Mouse (Mus musculus): Measurements from ENCODE around the gene Slc38a3. TPM values are rescaled to one million over a fixed set of nuclear protein-coding genes. Genes with fewer than 3 reads are reported as not detected.

Gene Slc38a3
- total and polyA plus RNA-seq, 2 experiments from 2014 or later, result 4.0 to 16.9 TPM

DNA sequence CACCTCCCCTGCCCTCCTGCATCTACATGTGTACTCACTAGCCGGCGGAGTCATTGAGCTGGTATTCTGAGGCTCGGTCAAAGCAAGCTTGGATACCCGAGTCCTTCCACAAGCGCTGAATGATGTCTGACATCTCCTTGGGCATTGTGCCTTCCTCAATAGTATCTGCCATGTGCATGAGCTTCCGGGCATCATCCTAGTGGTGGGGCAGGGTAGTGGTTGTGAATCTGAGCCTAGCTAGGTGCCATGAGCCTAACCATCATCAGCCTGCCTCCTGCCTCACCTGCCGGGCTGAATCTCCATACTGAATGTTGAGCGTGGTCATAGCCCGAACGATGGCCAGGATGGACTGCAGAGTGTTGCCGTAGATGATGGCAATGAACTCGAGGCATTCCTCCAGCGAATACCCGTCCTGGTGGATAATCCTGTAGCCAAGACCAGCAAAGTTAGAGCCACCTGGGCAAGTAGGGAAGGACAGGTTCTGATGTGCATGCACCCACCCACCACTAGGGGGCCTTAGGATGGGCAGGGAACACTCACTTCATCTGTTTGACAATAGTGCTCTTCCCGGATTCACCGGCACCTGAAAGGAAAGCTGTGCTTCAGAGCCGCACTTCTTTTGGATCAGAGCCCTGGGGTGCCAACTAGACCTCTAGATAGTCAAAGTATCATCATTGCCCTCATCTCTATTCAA is 7.9 kb upstream of the Slc38a3 start:
- 22% methylated on average over 17 of the region's 17 CpGs for WGBS
- Histone ChIP-seq H3K27ac (ENCODE audit: low read depth) (no peak overlapping the region), H3K4me2 (ENCODE audit: low read depth, low read length) (no peak overlapping the region), H3K9me3 (replicated peaks; ENCODE audit: control insufficient read depth, low read length) (no peaks in the 10 kb centered on the region), H3K36me3 (replicated peaks; ENCODE audit: control insufficient read depth, insufficient read depth, low read length) (no peaks in the 10 kb centered on the region), H3K4me3 (ENCODE audit: low read depth, low read length) (no peak overlapping the region), H3K4me1 (ENCODE audit: control insufficient read depth, insufficient read depth) (peaks cover 4% of the 10 kb centered on the region; the same call in 1 of the 2 replicates), H3K9ac (replicated peaks; ENCODE audit: low read depth, low read length) (no peak overlapping the region), H3K27me3 (ENCODE audit: control insufficient read depth, insufficient read depth, low read length) (peaks cover 34% of the 10 kb centered on the region)
- TF ChIP-seq CTCF (IDR thresholded peaks at IDR 0.05; ENCODE audit: low read depth) (peak; percentile 68), EP300 (IDR thresholded peaks at IDR 0.05; ENCODE audit: low read depth) (no peak)
- ATAC-seq (ENCODE audit: insufficient read depth, low read depth), result no peak
- DNase-seq (ENCODE audit: low spot score), result no peak

GRCm38 (mm10) chr9:107676302-107676701 is 7.0 kb upstream of the Slc38a3 start:
- under 1% methylated on average over 25 of the region's 25 CpGs for WGBS
- H3K9me3 ChIP-seq (replicated peaks; ENCODE audit: control insufficient read depth, low read length), result no peaks in the 10 kb centered on the region
- ATAC-seq (ENCODE audit: insufficient read depth, low read depth), result peak; percentile 7; the same call in 1 of the 2 replicates
- peak overlapping the region; percentile 56 for H3K4me2 ChIP-seq (ENCODE audit: low read depth, low read length)
- peak overlapping the region; percentile 24 for H3K4me3 ChIP-seq (ENCODE audit: low read depth, low read length)
- DNase-seq (ENCODE audit: low spot score), result no peak
- H3K4me1 ChIP-seq (ENCODE audit: control insufficient read depth, insufficient read depth), result peaks cover 4% of the 10 kb centered on the region; the same call in 1 of the 2 replicates
- H3K27me3 ChIP-seq (ENCODE audit: control insufficient read depth, insufficient read depth, low read length), result peaks cover 34% of the 10 kb centered on the region
- no peaks in the 10 kb centered on the region for H3K36me3 ChIP-seq (replicated peaks; ENCODE audit: control insufficient read depth, insufficient read depth, low read length)
- TF ChIP-seq EP300 (IDR thresholded peaks at IDR 0.05; ENCODE audit: low read depth), result no peak
- no peak for TF ChIP-seq CTCF (IDR thresholded peaks at IDR 0.05; ENCODE audit: low read depth)
- H3K9ac ChIP-seq (replicated peaks; ENCODE audit: low read depth, low read length), result no peak overlapping the region
- H3K27ac ChIP-seq (ENCODE audit: low read depth), result no peak overlapping the region

GRCm38 (mm10) chr9:107675671-107676301 is 6.5 kb upstream of the Slc38a3 start:
- Histone ChIP-seq H3K4me1 (ENCODE audit: control insufficient read depth, insufficient read depth) (peaks cover 4% of the 10 kb centered on the region; the same call in 1 of the 2 replicates), H3K27me3 (ENCODE audit: control insufficient read depth, insufficient read depth, low read length) (peaks cover 34% of the 10 kb centered on the region), H3K9ac (replicated peaks; ENCODE audit: low read depth, low read length) (no peak overlapping the region), H3K27ac (ENCODE audit: low read depth) (no peak overlapping the region), H3K36me3 (replicated peaks; ENCODE audit: control insufficient read depth, insufficient read depth, low read length) (no peaks in the 10 kb centered on the region), H3K4me3 (ENCODE audit: low read depth, low read length) (peak overlapping the region; percentile 24), H3K4me2 (ENCODE audit: low read depth, low read length) (peak overlapping the region; percentile 56), H3K9me3 (replicated peaks; ENCODE audit: control insufficient read depth, low read length) (no peaks in the 10 kb centered on the region)
- DNase-seq (ENCODE audit: low spot score), result peak; percentile 69
- WGBS, result under 1% methylated on average over 39 of the region's 39 CpGs
- peak; percentile 84 for TF ChIP-seq CTCF (IDR thresholded peaks at IDR 0.05; ENCODE audit: low read depth)
- no peak for TF ChIP-seq EP300 (IDR thresholded peaks at IDR 0.05; ENCODE audit: low read depth)
- ATAC-seq (ENCODE audit: insufficient read depth, low read depth), result peak; percentile 74

GRCm38 (mm10) chr9:107674609-107675429 is 5.5 kb upstream of the Slc38a3 start:
- H3K36me3 ChIP-seq (replicated peaks; ENCODE audit: control insufficient read depth, insufficient read depth, low read length), result no peaks in the 10 kb centered on the region
- DNase-seq (ENCODE audit: low spot score), result no peak
- no peak overlapping the region for H3K4me3 ChIP-seq (ENCODE audit: low read depth, low read length)
- peaks cover 4% of the 10 kb centered on the region; the same call in 1 of the 2 replicates for H3K4me1 ChIP-seq (ENCODE audit: control insufficient read depth, insufficient read depth)
- no peaks in the 10 kb centered on the region for H3K9me3 ChIP-seq (replicated peaks; ENCODE audit: control insufficient read depth, low read length)
- no peak overlapping the region for H3K4me2 ChIP-seq (ENCODE audit: low read depth, low read length)
- WGBS, result 61% methylated on average over 9 of the region's 9 CpGs
- H3K9ac ChIP-seq (replicated peaks; ENCODE audit: low read depth, low read length), result no peak overlapping the region
- TF ChIP-seq CTCF (IDR thresholded peaks at IDR 0.05; ENCODE audit: low read depth) (no peak), EP300 (IDR thresholded peaks at IDR 0.05; ENCODE audit: low read depth) (no peak)
- peaks cover 34% of the 10 kb centered on the region for H3K27me3 ChIP-seq (ENCODE audit: control insufficient read depth, insufficient read depth, low read length)
- H3K27ac ChIP-seq (ENCODE audit: low read depth), result no peak overlapping the region
- no peak for ATAC-seq (ENCODE audit: insufficient read depth, low read depth)

DNA sequence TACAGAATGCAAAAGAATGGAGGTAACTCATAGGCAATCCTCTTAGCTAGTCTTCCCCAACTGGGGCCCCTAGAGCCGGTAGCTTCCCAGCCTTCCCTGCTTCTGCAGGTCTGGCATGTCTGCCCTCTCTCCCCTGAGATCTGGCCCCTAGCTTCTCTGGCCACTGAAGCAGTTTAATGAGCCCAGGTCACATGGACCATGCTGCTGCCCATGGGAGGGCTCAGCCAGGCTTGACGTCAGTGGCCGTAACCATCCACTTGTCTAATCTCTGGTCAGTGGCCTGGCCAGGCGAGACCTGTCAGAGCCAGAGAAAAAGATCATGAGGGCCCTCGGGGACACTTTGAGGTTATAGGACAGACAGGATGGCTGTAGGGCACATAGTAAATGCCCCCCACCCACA is 929 bp upstream of the Slc38a3 start:
- no peak overlapping the region for H3K4me2 ChIP-seq (ENCODE audit: low read depth, low read length)
- H3K27me3 ChIP-seq (ENCODE audit: control insufficient read depth, insufficient read depth, low read length), result peaks cover 20% of the 10 kb centered on the region
- H3K27ac ChIP-seq (ENCODE audit: low read depth), result no peak overlapping the region
- no peak for DNase-seq (ENCODE audit: low spot score)
- H3K4me3 ChIP-seq (ENCODE audit: low read depth, low read length), result no peak overlapping the region
- TF ChIP-seq EP300 (IDR thresholded peaks at IDR 0.05; ENCODE audit: low read depth) (no peak), CTCF (IDR thresholded peaks at IDR 0.05; ENCODE audit: low read depth) (no peak)
- H3K9me3 ChIP-seq (replicated peaks; ENCODE audit: control insufficient read depth, low read length), result no peaks in the 10 kb centered on the region
- H3K9ac ChIP-seq (replicated peaks; ENCODE audit: low read depth, low read length), result no peak overlapping the region
- 45% methylated on average over 5 of the region's 5 CpGs for WGBS
- no peaks in the 10 kb centered on the region for H3K36me3 ChIP-seq (replicated peaks; ENCODE audit: control insufficient read depth, insufficient read depth, low read length)
- H3K4me1 ChIP-seq (ENCODE audit: control insufficient read depth, insufficient read depth), result peaks cover 21% of the 10 kb centered on the region
- peak; percentile 46; the same call in 1 of the 2 replicates for ATAC-seq (ENCODE audit: insufficient read depth, low read depth)

All from heart, postnatal 0 days (tissue).